Mouse (Mus musculus) testis, adult 2 months (tissue): ENCODE data around the gene Cyp4f15. TPM values are rescaled to one million over a fixed set of nuclear protein-coding genes. Genes with fewer than 3 reads are reported as not detected.
"Not testable (repeated sequence)": the region's sequence is repeated elsewhere in the genome, so short reads cannot be mapped to it uniquely, and the experiment has no call there.

Experiments used
- H3K27ac ChIP-seq: fragments of 200-500 bp; 2 replicates; pipeline ENCODE4 v1.5.1; 2012; ENCODE audit warnings: low read depth, low read length; ENCODE audit not compliant: control insufficient read depth, insufficient read depth
- H3K27me3 ChIP-seq: fragments of 200-500 bp; 2 replicates; pipeline ENCODE4 v1.6.1; 2012; ENCODE audit warnings: mild to moderate bottlenecking, low read length, moderate library complexity; ENCODE audit not compliant: control insufficient read depth, insufficient read depth
- H3K36me3 ChIP-seq: fragments of 200-500 bp; 2 replicates; pipeline ENCODE4 v1.6.1; 2012; ENCODE audit warnings: mild to moderate bottlenecking, low read length; ENCODE audit not compliant: control insufficient read depth, insufficient read depth
- H3K4me1 ChIP-seq: fragments of 200-500 bp; 2 replicates; pipeline ENCODE4 v1.6.1; 2012; ENCODE audit warnings: low read length; ENCODE audit not compliant: control insufficient read depth, insufficient read depth
- H3K4me3 ChIP-seq: fragments of 200-500 bp; 2 replicates; pipeline ENCODE4 v1.5.1; 2012; ENCODE audit warnings: low read depth, mild to moderate bottlenecking, low read length, moderate library complexity, mixed read lengths; ENCODE audit not compliant: control insufficient read depth
- CTCF ChIP-seq: fragments of 200-500 bp; IDR thresholded peaks from 2 replicates; pipeline ENCODE4 v1.5.1; 2012; ENCODE audit warnings: low read depth, mild to moderate bottlenecking, inconsistent platforms, low read length, moderate library complexity; ENCODE audit not compliant: control insufficient read depth, insufficient read depth, insufficient replicate concordance
- POLR2A ChIP-seq: fragments of 200-500 bp; IDR thresholded peaks from 2 replicates; pipeline ENCODE4 v1.6.1; 2012; ENCODE audit warnings: low read depth, mild to moderate bottlenecking, inconsistent platforms, low read length, moderate library complexity; ENCODE audit not compliant: control insufficient read depth
- polyA plus RNA-seq: library from polyadenylated mRNA; depleted of rRNA; stranded (reverse); fragments of >200 nt; gene quantifications from 2 replicates; pipeline ENCODE4 v1.2.3, GENCODE M21; 2012

The Cyp4f15 gene
- polyA plus RNA-seq, 1 experiment: 1.2 TPM

- H3K36me3 ChIP-seq: no peaks in the 10 kb centered on the region
These were observed 11.5 kb upstream of the Cyp4f15 start for GRCm38 (mm10) chr17:32673976-32674375.

GRCm38 (mm10) chr17:32676040-32676635, 9.3 kb upstream of the Cyp4f15 start:
- Histone ChIP-seq H3K4me3 (no peak overlapping the region), H3K27me3 (no peaks in the 10 kb centered on the region), H3K4me1 (no peaks in the 10 kb centered on the region), H3K27ac (no peak overlapping the region), H3K36me3 (no peaks in the 10 kb centered on the region)
- TF ChIP-seq CTCF: no peak
- TF ChIP-seq POLR2A: no peak

More at GRCm38 (mm10) chr17:32673976-32674375, 11.5 kb upstream of the Cyp4f15 start:
- no peak for TF ChIP-seq CTCF
- TF ChIP-seq POLR2A: no peak
- Histone ChIP-seq H3K27me3 (no peaks in the 10 kb centered on the region), H3K4me3 (no peak overlapping the region), H3K27ac (no peak overlapping the region), H3K4me1 (no peaks in the 10 kb centered on the region)

GRCm38 (mm10) chr17:32680404-32680803, 5.0 kb upstream of the Cyp4f15 start:
- no peaks in the 10 kb centered on the region for H3K36me3 ChIP-seq
- H3K27ac ChIP-seq: no peak overlapping the region
- no peak for TF ChIP-seq POLR2A
- TF ChIP-seq CTCF: no peak
- H3K4me3 ChIP-seq: no peak overlapping the region
- no peaks in the 10 kb centered on the region for H3K27me3 ChIP-seq
- H3K4me1 ChIP-seq: no peaks in the 10 kb centered on the region

- Histone ChIP-seq H3K36me3 (no peaks in the 10 kb centered on the region), H3K27me3 (no peaks in the 10 kb centered on the region), H3K4me3 (no peak overlapping the region), H3K4me1 (no peaks in the 10 kb centered on the region), H3K27ac (no peak overlapping the region)
- TF ChIP-seq POLR2A (no peak), CTCF (no peak)
These were observed 1.3 kb downstream of the Cyp4f15 start for GRCm38 (mm10) chr17:32686722-32687121.

- Histone ChIP-seq H3K27ac (no peak overlapping the region), H3K36me3 (no peaks in the 10 kb centered on the region), H3K27me3 (no peaks in the 10 kb centered on the region), H3K4me1 (no peaks in the 10 kb centered on the region), H3K4me3 (no peak overlapping the region)
- no peak for TF ChIP-seq POLR2A
- TF ChIP-seq CTCF: no peak
These were observed 5.5 kb downstream of the Cyp4f15 start for GRCm38 (mm10) chr17:32690959-32691358.

GRCm38 (mm10) chr17:32702826-32703225, 17.4 kb downstream of the Cyp4f15 start:
- H3K36me3 ChIP-seq: no peaks in the 10 kb centered on the region
- no peak for TF ChIP-seq POLR2A
- TF ChIP-seq CTCF: peak; percentile 70; the same call in 1 of the 2 replicates
- no peaks in the 10 kb centered on the region for H3K27me3 ChIP-seq
- H3K4me3 ChIP-seq: peak overlapping the region; percentile 2; the same call in 1 of the 2 replicates
- no peak overlapping the region for H3K27ac ChIP-seq
- peaks cover 5% of the 10 kb centered on the region for H3K4me1 ChIP-seq

GRCm38 (mm10) chr17:32710541-32710940, 25.1 kb downstream of the Cyp4f15 start:
- not testable (repeated sequence) for H3K27me3 ChIP-seq, H3K36me3 ChIP-seq, H3K4me3 ChIP-seq, H3K27ac ChIP-seq, H3K4me1 ChIP-seq

- H3K4me1 ChIP-seq, H3K4me3 ChIP-seq, H3K27me3 ChIP-seq, H3K36me3 ChIP-seq, H3K27ac ChIP-seq: not testable (repeated sequence)
These were observed 36.7 kb downstream of the Cyp4f15 start for GRCm38 (mm10) chr17:32722151-32722550.
